Mouse (Mus musculus): ENCODE data around the gene Meox1. TPM values are rescaled to one million over a fixed set of nuclear protein-coding genes. Genes with fewer than 3 reads are reported as not detected.

The Meox1 gene
- polyA plus RNA-seq, 1 experiment from 2014 or later = 5.2 TPM

- 92% methylated on average over 3 of the region's 3 CpGs for WGBS
Observed at GRCm38 (mm10) chr11:101840405-101840804, 53.8 kb downstream of the Meox1 start.

GRCm38 (mm10) chr11:101839426-101839825 lies 54.7 kb downstream of the Meox1 start:
- Histone ChIP-seq H3K27me3 (ENCODE audit: control insufficient read depth, insufficient read depth, low read length) (no peaks in the 10 kb centered on the region), H3K4me3 (ENCODE audit: low read depth, low read length) (no peak overlapping the region), H3K36me3 (ENCODE audit: control insufficient read depth, insufficient read depth, low read length) (no peaks in the 10 kb centered on the region), H3K27ac (ENCODE audit: low read length) (no peak overlapping the region), H3K9me3 (ENCODE audit: control insufficient read depth, low read depth, low read length) (no peaks in the 10 kb centered on the region), H3K9ac (replicated peaks; ENCODE audit: low read depth, low read length) (no peak overlapping the region), H3K4me1 (ENCODE audit: control insufficient read depth, insufficient read depth, low read length) (peaks cover 4% of the 10 kb centered on the region; the same call in 1 of the 2 replicates), H3K4me2 (replicated peaks; ENCODE audit: low read depth, low read length) (no peak overlapping the region)
- WGBS = 51% methylated on average over 5 of the region's 8 CpGs
- ATAC-seq (ENCODE audit: insufficient number of reproducible peaks, insufficient read depth, low FRiP score, low read depth) = 0 out of 2 replicates have a peak, but pooled peaks have one; percentile 33

More at GRCm38 (mm10) chr11:101840405-101840804, 53.8 kb downstream of the Meox1 start:
- no peak overlapping the region for H3K4me3 ChIP-seq (ENCODE audit: low read depth, low read length)
- no peak overlapping the region for H3K9ac ChIP-seq (replicated peaks; ENCODE audit: low read depth, low read length)
- no peak overlapping the region for H3K27ac ChIP-seq (ENCODE audit: low read length)
- no peak overlapping the region for H3K4me2 ChIP-seq (replicated peaks; ENCODE audit: low read depth, low read length)
- H3K9me3 ChIP-seq (ENCODE audit: control insufficient read depth, low read depth, low read length) = no peaks in the 10 kb centered on the region
- H3K27me3 ChIP-seq (ENCODE audit: control insufficient read depth, insufficient read depth, low read length) = no peaks in the 10 kb centered on the region
- no peak for ATAC-seq (ENCODE audit: insufficient number of reproducible peaks, insufficient read depth, low FRiP score, low read depth)
- no peaks in the 10 kb centered on the region for H3K36me3 ChIP-seq (ENCODE audit: control insufficient read depth, insufficient read depth, low read length)
- H3K4me1 ChIP-seq (ENCODE audit: control insufficient read depth, insufficient read depth, low read length) = peaks cover 4% of the 10 kb centered on the region; the same call in 1 of the 2 replicates

GRCm38 (mm10) chr11:101832001-101832400 lies 62.2 kb downstream of the Meox1 start:
- no peak overlapping the region for H3K4me2 ChIP-seq (replicated peaks; ENCODE audit: low read depth, low read length)
- H3K9me3 ChIP-seq (ENCODE audit: control insufficient read depth, low read depth, low read length) = no peaks in the 10 kb centered on the region
- H3K27ac ChIP-seq (ENCODE audit: low read length) = peak overlapping the region; percentile 74; the same call in 1 of the 2 replicates
- no peak overlapping the region for H3K9ac ChIP-seq (replicated peaks; ENCODE audit: low read depth, low read length)
- peaks cover 14% of the 10 kb centered on the region; the same call in 1 of the 2 replicates for H3K4me1 ChIP-seq (ENCODE audit: control insufficient read depth, insufficient read depth, low read length)
- H3K4me3 ChIP-seq (ENCODE audit: low read depth, low read length) = no peak overlapping the region
- WGBS = 51% methylated on average over 7 of the region's 7 CpGs
- H3K36me3 ChIP-seq (ENCODE audit: control insufficient read depth, insufficient read depth, low read length) = no peaks in the 10 kb centered on the region
- ATAC-seq (ENCODE audit: insufficient number of reproducible peaks, insufficient read depth, low FRiP score, low read depth) = peak; percentile 33; the same call in 1 of the 2 replicates
- H3K27me3 ChIP-seq (ENCODE audit: control insufficient read depth, insufficient read depth, low read length) = no peaks in the 10 kb centered on the region

- H3K9me3 ChIP-seq (ENCODE audit: control insufficient read depth, low read depth, low read length) = no peaks in the 10 kb centered on the region
- no peaks in the 10 kb centered on the region for H3K36me3 ChIP-seq (ENCODE audit: control insufficient read depth, insufficient read depth, low read length)
- H3K4me3 ChIP-seq (ENCODE audit: low read depth, low read length) = no peak overlapping the region
- ATAC-seq (ENCODE audit: insufficient number of reproducible peaks, insufficient read depth, low FRiP score, low read depth) = 0 out of 2 replicates have a peak, but pooled peaks have one; percentile 11
- H3K4me2 ChIP-seq (replicated peaks; ENCODE audit: low read depth, low read length) = no peak overlapping the region
- no peak overlapping the region for H3K9ac ChIP-seq (replicated peaks; ENCODE audit: low read depth, low read length)
- peak overlapping the region; percentile 75 for H3K27ac ChIP-seq (ENCODE audit: low read length)
- peaks cover 14% of the 10 kb centered on the region; the same call in 1 of the 2 replicates for H3K4me1 ChIP-seq (ENCODE audit: control insufficient read depth, insufficient read depth, low read length)
- WGBS = 54% methylated on average over 8 of the region's 8 CpGs
- no peaks in the 10 kb centered on the region for H3K27me3 ChIP-seq (ENCODE audit: control insufficient read depth, insufficient read depth, low read length)
Observed at GRCm38 (mm10) chr11:101830616-101831015, 63.6 kb downstream of the Meox1 start.

GRCm38 (mm10) chr11:101830112-101830511 lies 64.1 kb downstream of the Meox1 start:
- Histone ChIP-seq H3K4me3 (ENCODE audit: low read depth, low read length) (no peak overlapping the region), H3K4me1 (ENCODE audit: control insufficient read depth, insufficient read depth, low read length) (peaks cover 14% of the 10 kb centered on the region; the same call in 1 of the 2 replicates), H3K4me2 (replicated peaks; ENCODE audit: low read depth, low read length) (no peak overlapping the region), H3K27me3 (ENCODE audit: control insufficient read depth, insufficient read depth, low read length) (no peaks in the 10 kb centered on the region), H3K27ac (ENCODE audit: low read length) (peak overlapping the region; percentile 75), H3K9ac (replicated peaks; ENCODE audit: low read depth, low read length) (no peak overlapping the region), H3K36me3 (ENCODE audit: control insufficient read depth, insufficient read depth, low read length) (no peaks in the 10 kb centered on the region), H3K9me3 (ENCODE audit: control insufficient read depth, low read depth, low read length) (no peaks in the 10 kb centered on the region)
- 7% methylated on average over 10 of the region's 10 CpGs for WGBS
- ATAC-seq (ENCODE audit: insufficient number of reproducible peaks, insufficient read depth, low FRiP score, low read depth) = peak; percentile 51; the same call in 1 of the 2 replicates

- no peak for ATAC-seq (ENCODE audit: insufficient number of reproducible peaks, insufficient read depth, low FRiP score, low read depth)
- 94% methylated on average over 4 of the region's 4 CpGs for WGBS
- no peaks in the 10 kb centered on the region for H3K9me3 ChIP-seq (ENCODE audit: control insufficient read depth, low read depth, low read length)
Observed at GRCm38 (mm10) chr11:101828718-101829117, 65.5 kb downstream of the Meox1 start.

More at GRCm38 (mm10) chr11:101828718-101829117, 65.5 kb downstream of the Meox1 start:
- no peaks in the 10 kb centered on the region for H3K27me3 ChIP-seq (ENCODE audit: control insufficient read depth, insufficient read depth, low read length)
- H3K9ac ChIP-seq (replicated peaks; ENCODE audit: low read depth, low read length) = no peak overlapping the region
- no peak overlapping the region for H3K4me2 ChIP-seq (replicated peaks; ENCODE audit: low read depth, low read length)
- no peak overlapping the region for H3K4me3 ChIP-seq (ENCODE audit: low read depth, low read length)
- H3K27ac ChIP-seq (ENCODE audit: low read length) = no peak overlapping the region
- H3K36me3 ChIP-seq (ENCODE audit: control insufficient read depth, insufficient read depth, low read length) = no peaks in the 10 kb centered on the region
- H3K4me1 ChIP-seq (ENCODE audit: control insufficient read depth, insufficient read depth, low read length) = peaks cover 14% of the 10 kb centered on the region; the same call in 1 of the 2 replicates

Other genes with a start within 250 kb of the Meox1 start
- 6.4 and 8.1 TPM in 2 replicates for gene Arl4d, start 228.8 kb downstream of the Meox1 start, polyA plus RNA-seq (2014; fragmentation: Nextera tagmentation; extraction: Ambion mirVana)
- 32.5 and 35.3 TPM in 2 replicates for gene Dhx8, start 161.5 kb downstream of the Meox1 start, polyA plus RNA-seq (2014; fragmentation: Nextera tagmentation; extraction: Ambion mirVana)
- gene Etv4, start 109.0 kb downstream of the Meox1 start, polyA plus RNA-seq (2014; fragmentation: Nextera tagmentation; extraction: Ambion mirVana) = 8.7 and 9.1 TPM in 2 replicates
- not detected in 2 replicates for gene Sost, start 72.6 kb upstream of the Meox1 start, polyA plus RNA-seq (2014; fragmentation: Nextera tagmentation; extraction: Ambion mirVana)
- gene Cfap97d1, start 89.9 kb upstream of the Meox1 start, polyA plus RNA-seq (2014; fragmentation: Nextera tagmentation; extraction: Ambion mirVana) = not detected in 2 replicates
- 25.3 and 27.3 TPM in 2 replicates for gene Dusp3, start 92.6 kb upstream of the Meox1 start, polyA plus RNA-seq (2014; fragmentation: Nextera tagmentation; extraction: Ambion mirVana)
- gene Mpp3, start 134.1 kb upstream of the Meox1 start, polyA plus RNA-seq (2014; fragmentation: Nextera tagmentation; extraction: Ambion mirVana) = 7.1 and 9.4 TPM in 2 replicates
- gene Cd300lg, start 147.1 kb upstream of the Meox1 start, polyA plus RNA-seq (2014; fragmentation: Nextera tagmentation; extraction: Ambion mirVana) = 1.1 and 1.2 TPM in 2 replicates
- 8.4 and 8.5 TPM in 2 replicates for gene Mpp2, start 194.1 kb upstream of the Meox1 start, polyA plus RNA-seq (2014; fragmentation: Nextera tagmentation; extraction: Ambion mirVana)
- gene Ppy, start 206.9 kb upstream of the Meox1 start, polyA plus RNA-seq (2014; fragmentation: Nextera tagmentation; extraction: Ambion mirVana) = not detected in 2 replicates
- gene Pyy, start 213.5 kb upstream of the Meox1 start, polyA plus RNA-seq (2014; fragmentation: Nextera tagmentation; extraction: Ambion mirVana) = 5.2 and 11.2 TPM in 2 replicates